Mouse (Mus musculus): Measurements from ENCODE around the gene Irf2bp1.

The Irf2bp1 gene

GRCm38 (mm10) chr7:19003902-19004630 is at the start of gene Irf2bp1:
Gene Irf2bp1, plus strand, starts transcription at chr7:19004044.
- DNase-seq (ENCODE audit: low spot score in 2 of 2) = peak; percentile 87 to 91

GRCm38 (mm10) chr7:18957569-18958383 is 46.1 kb upstream of the Irf2bp1 start:
- no peak for DNase-seq (ENCODE audit: low spot score in 2 of 2)

GRCm38 (mm10) chr7:18958384-18958766 is 45.5 kb upstream of the Irf2bp1 start:
- DNase-seq (ENCODE audit: low spot score in 2 of 2) = no peak

- DNase-seq (ENCODE audit: low spot score in 2 of 2) = no peak
These were observed 44.4 kb upstream of the Irf2bp1 start for GRCm38 (mm10) chr7:18959446-18959845.

GRCm38 (mm10) chr7:18962171-18962792 is 41.6 kb upstream of the Irf2bp1 start:
- DNase-seq (ENCODE audit: low spot score in 2 of 2) = no peak

- no peak for DNase-seq (ENCODE audit: low spot score in 2 of 2)
These were observed 41.0 kb upstream of the Irf2bp1 start for GRCm38 (mm10) chr7:18962795-18963194.

- DNase-seq (ENCODE audit: low spot score in 2 of 2) = no peak
These were observed 40.5 kb upstream of the Irf2bp1 start for GRCm38 (mm10) chr7:18963294-18963843.

GRCm38 (mm10) chr7:18965312-18965711 is 38.5 kb upstream of the Irf2bp1 start:
- no peak for DNase-seq (ENCODE audit: low spot score in 2 of 2)

- DNase-seq (ENCODE audit: low spot score in 2 of 2) = no peak
These were observed 36.2 kb upstream of the Irf2bp1 start for GRCm38 (mm10) chr7:18967603-18968002.

- no peak for DNase-seq (ENCODE audit: low spot score in 2 of 2)
These were observed 32.9 kb upstream of the Irf2bp1 start for GRCm38 (mm10) chr7:18970956-18971355.

GRCm38 (mm10) chr7:18978381-18978780 is 25.5 kb upstream of the Irf2bp1 start:
- no peak for DNase-seq (ENCODE audit: low spot score in 2 of 2)

- no peak for DNase-seq (ENCODE audit: low spot score in 2 of 2)
These were observed 17.3 kb upstream of the Irf2bp1 start for GRCm38 (mm10) chr7:18986503-18986902.

- no peak for DNase-seq (ENCODE audit: low spot score in 2 of 2)
These were observed 16.7 kb upstream of the Irf2bp1 start, which contains the start of gene Nanos2 for GRCm38 (mm10) chr7:18987100-18987499. Gene Nanos2, plus strand, starts transcription at chr7:18987400.

- DNase-seq (ENCODE audit: low spot score in 2 of 2) = no peak
These were observed 16.1 kb upstream of the Irf2bp1 start for GRCm38 (mm10) chr7:18987747-18988146.

GRCm38 (mm10) chr7:18988780-18989179 is 15.1 kb upstream of the Irf2bp1 start:
- DNase-seq (ENCODE audit: low spot score in 2 of 2) = no peak

- DNase-seq (ENCODE audit: low spot score in 2 of 2) = no peak
These were observed 13.8 kb upstream of the Irf2bp1 start for GRCm38 (mm10) chr7:18989995-18990394.

GRCm38 (mm10) chr7:18990601-18991295 is 13.1 kb upstream of the Irf2bp1 start, which contains the start of gene Mypop:
Gene Mypop, plus strand, starts transcription at chr7:18991245.
- DNase-seq (ENCODE audit: low spot score in 2 of 2) = peak; percentile 98

- DNase-seq (ENCODE audit: low spot score in 2 of 2) = peak in 1 of 2 experiments; percentile 26
These were observed 12.1 kb upstream of the Irf2bp1 start for GRCm38 (mm10) chr7:18991660-18992293.

- no peak for DNase-seq (ENCODE audit: low spot score in 2 of 2)
These were observed 11.6 kb upstream of the Irf2bp1 start for GRCm38 (mm10) chr7:18992294-18992675.

GRCm38 (mm10) chr7:18993036-18993435 is 10.8 kb upstream of the Irf2bp1 start:
- no peak for DNase-seq (ENCODE audit: low spot score in 2 of 2)

GRCm38 (mm10) chr7:18998835-18999234 is 5.0 kb upstream of the Irf2bp1 start:
- DNase-seq (ENCODE audit: low spot score in 2 of 2) = no peak
